ENCODE assay signal across 8 mouse cellular contexts in genomic region chr15:85600696-85601094, GRCm38 (mm10). TPM values are rescaled to one million over a fixed set of nuclear protein-coding genes. Genes with fewer than 3 reads are reported as not detected.
DNase-seq lines count a peak whose midpoint lies in the region; ATAC-seq and TF ChIP-seq lines count a peak whose summit lies in the region.

No protein-coding gene starts in this region.

- H3K4me1 ChIP-seq in hindbrain, postnatal 0 days (ENCODE audit: insufficient read depth, low read length), result no peaks in the 10 kb centered on the region
- peaks cover 27% of the 10 kb centered on the region for H3K4me1 ChIP-seq in hindbrain, embryonic 10.5 days (replicated peaks)
- peaks cover 19% of the 10 kb centered on the region for H3K4me1 ChIP-seq in heart, embryonic 10.5 days
- H3K4me1 ChIP-seq in limb, embryonic 14.5 days (ENCODE audit: control insufficient read depth, insufficient read depth, low read length), result no peaks in the 10 kb centered on the region; the same call in 1 of the 2 replicates

- no peaks in the 10 kb centered on the region for H3K9me3 ChIP-seq in hindbrain, postnatal 0 days (ENCODE audit: low read length)
- no peaks in the 10 kb centered on the region for H3K9me3 ChIP-seq in hindbrain, embryonic 10.5 days
- no peaks in the 10 kb centered on the region for H3K9me3 ChIP-seq in heart, embryonic 10.5 days
- H3K9me3 ChIP-seq in limb, embryonic 14.5 days (ENCODE audit: control insufficient read depth, low read length), result no peaks in the 10 kb centered on the region

- DNase-seq in hindbrain, postnatal 0 days (ENCODE audit: low spot score), result no peak
- DNase-seq in hindbrain, embryonic 10.5 days (ENCODE audit: low spot score), result no peak
- peak; percentile 42 for DNase-seq in adrenal gland, postnatal 25 days
- no peak for DNase-seq in heart, embryonic 10.5 days (ENCODE audit: low spot score)
- no peak for DNase-seq in limb, embryonic 14.5 days (ENCODE audit: low spot score)
- no peak for DNase-seq in left cerebral cortex, adult 9 months (ENCODE audit: low spot score in 2 of 2)
- DNase-seq in left cerebral cortex, adult 18-20 months (ENCODE audit: low spot score in 2 of 2), result no peak
- DNase-seq in right cerebral cortex, postnatal 36 days (ENCODE audit: low spot score in 2 of 2), result no peak

- no peak overlapping the region for H3K4me3 ChIP-seq in hindbrain, postnatal 0 days (ENCODE audit: low read length)
- H3K4me3 ChIP-seq in hindbrain, embryonic 10.5 days, result no peak overlapping the region
- no peak overlapping the region for H3K4me3 ChIP-seq in heart, embryonic 10.5 days
- H3K4me3 ChIP-seq in limb, embryonic 14.5 days (replicated peaks; ENCODE audit: low read length), result no peak overlapping the region

- no peak overlapping the region for H3K4me2 ChIP-seq in hindbrain, postnatal 0 days (ENCODE audit: low read depth, low read length)
- H3K4me2 ChIP-seq in limb, embryonic 14.5 days (replicated peaks; ENCODE audit: low read depth, low read length, severe bottlenecking), result peak overlapping the region; percentile 13; the same call in 1 of the 2 replicates

- no peak for TF ChIP-seq POLR2A in limb, embryonic 14.5 days (IDR thresholded peaks at IDR 0.05; ENCODE audit: borderline replicate concordance, extremely low read depth, insufficient read depth, insufficient read length)

- H3K9ac ChIP-seq in hindbrain, postnatal 0 days (replicated peaks; ENCODE audit: low read length), result no peak overlapping the region
- no peak overlapping the region for H3K9ac ChIP-seq in limb, embryonic 14.5 days (ENCODE audit: low read depth, low read length, severe bottlenecking)

- H3K36me3 ChIP-seq in hindbrain, postnatal 0 days (ENCODE audit: insufficient read depth, low read length), result no peaks in the 10 kb centered on the region
- no peaks in the 10 kb centered on the region for H3K36me3 ChIP-seq in hindbrain, embryonic 10.5 days
- H3K36me3 ChIP-seq in heart, embryonic 10.5 days, result no peaks in the 10 kb centered on the region
- H3K36me3 ChIP-seq in limb, embryonic 14.5 days (ENCODE audit: control insufficient read depth, insufficient read depth, low read length), result no peaks in the 10 kb centered on the region

- no peak overlapping the region for H3K27ac ChIP-seq in hindbrain, postnatal 0 days
- H3K27ac ChIP-seq in hindbrain, embryonic 10.5 days, result no peak overlapping the region
- H3K27ac ChIP-seq in heart, embryonic 10.5 days, result peak overlapping the region; percentile 64; the same call in 1 of the 2 replicates
- no peak overlapping the region for H3K27ac ChIP-seq in limb, embryonic 14.5 days (replicated peaks; ENCODE audit: low read depth, low read length)

- TF ChIP-seq CTCF in hindbrain, postnatal 0 days (IDR thresholded peaks at IDR 0.05; ENCODE audit: low read depth), result no peak

- ATAC-seq in hindbrain, postnatal 0 days, result peak; percentile 3; the same call in 1 of the 2 replicates
- no peak; the same call in 1 of the 2 replicates for ATAC-seq in limb, embryonic 14.5 days (ENCODE audit: low FRiP score, low read depth)

- H3K27me3 ChIP-seq in hindbrain, postnatal 0 days (ENCODE audit: insufficient read depth, low read length), result no peaks in the 10 kb centered on the region
- H3K27me3 ChIP-seq in hindbrain, embryonic 10.5 days (ENCODE audit: insufficient read depth, poor library complexity, severe bottlenecking), result peaks cover 34% of the 10 kb centered on the region
- peaks cover 25% of the 10 kb centered on the region for H3K27me3 ChIP-seq in heart, embryonic 10.5 days (ENCODE audit: insufficient read depth, poor library complexity, severe bottlenecking)
- no peaks in the 10 kb centered on the region for H3K27me3 ChIP-seq in limb, embryonic 14.5 days (ENCODE audit: control insufficient read depth, insufficient read depth, low read length)

- WGBS in hindbrain, postnatal 0 days, result 59% methylated on average over 7 of the region's 7 CpGs
- WGBS in hindbrain, embryonic 10.5 days, result 67% methylated on average over 7 of the region's 7 CpGs
- 52% methylated on average over 7 of the region's 7 CpGs for WGBS in heart, embryonic 10.5 days
- 73% methylated on average over 7 of the region's 7 CpGs for WGBS in limb, embryonic 14.5 days

RNA-seq across cellular contexts. Expression of gene Wnt7b, which starts 18.4 kb away (rescaled TPM):
- 56.6 and 63.1 TPM in 2 replicates for total RNA-seq in hindbrain, postnatal 0 days (2014; rRNA removed)
- 26.0 and 27.2 TPM in 2 replicates for polyA plus RNA-seq in hindbrain, postnatal 0 days (2015; fragmentation: Nextera tagmentation; extraction: Ambion mirVana)
- 52.3 and 127 TPM in 2 replicates for polyA plus RNA-seq in hindbrain, embryonic 10.5 days (2016; fragmentation: Nextera tagmentation; extraction: Ambion mirVana)
- 0.55 and 1.2 TPM in 2 replicates for total RNA-seq in adrenal gland, postnatal 25 days (2021)
- 0.97 and 4.3 TPM in 2 replicates for polyA plus RNA-seq in heart, embryonic 10.5 days (2016; fragmentation: Nextera tagmentation; extraction: Ambion mirVana)
- 22.4 and 24.7 TPM in 2 replicates for polyA plus RNA-seq in limb, embryonic 14.5 days (2012; rRNA removed)
- polyA plus RNA-seq in limb, embryonic 14.5 days (2014; fragmentation: Nextera tagmentation; extraction: Ambion mirVana), result 40.0 and 46.0 TPM in 2 replicates
- 10 to 100 TPM; 32.9 to 37.5 TPM for total RNA-seq in left cerebral cortex, adult 18-20 months (2021)
